Mouse (Mus musculus): Measurements from ENCODE around the gene Ccdc107. TPM values are rescaled to one million over a fixed set of nuclear protein-coding genes. Genes with fewer than 3 reads are reported as not detected.
"Not testable (repeated sequence)": the region's sequence is repeated elsewhere in the genome, so short reads cannot be mapped to it uniquely, and the experiment has no call there.

Ccdc107 gene
- polyA plus RNA-seq, 1 experiment, result 191 TPM

DNA sequence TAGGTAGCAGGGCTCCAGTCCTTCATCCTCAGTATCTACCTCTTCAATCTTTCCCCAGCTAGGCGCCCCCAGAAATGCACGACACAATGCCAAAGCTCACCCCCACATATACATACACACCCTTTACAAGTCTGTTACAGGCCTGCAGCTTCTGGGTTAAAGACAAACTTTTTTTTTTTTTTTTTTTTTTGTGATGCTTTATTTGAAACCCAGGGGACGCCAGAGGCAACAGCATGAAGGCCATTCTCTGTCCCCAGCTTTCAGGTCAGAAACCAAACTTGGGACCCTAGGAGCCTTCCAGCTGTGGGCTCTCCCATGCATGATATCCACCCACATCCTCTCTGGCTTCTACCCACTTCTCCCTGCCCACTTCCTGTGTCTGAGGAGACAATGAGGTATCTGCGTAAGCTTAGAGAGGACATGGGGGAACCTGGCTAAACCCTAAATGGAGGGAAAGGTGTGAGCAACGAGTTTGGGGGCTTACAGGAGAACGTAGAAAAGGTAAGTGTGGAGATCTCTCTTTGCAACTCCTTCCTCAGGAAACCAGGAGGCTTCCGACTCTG, 10.7 kb upstream of the Ccdc107 start:
- DNase-seq, result no peak
- H3K4me3 ChIP-seq (replicated peaks; ENCODE audit: extremely low read depth, low read depth, low read length), result peak overlapping the region; percentile 4
- WGBS, result 57% methylated on average over 7 of the region's 7 CpGs
- TF ChIP-seq CTCF (IDR thresholded peaks at IDR 0.05; ENCODE audit: insufficient read depth, low read length), result no peak
- TF ChIP-seq POLR2A (IDR thresholded peaks at IDR 0.05; ENCODE audit: borderline replicate concordance, extremely low read depth, low read depth, low read length), result no peak
- peaks cover 6% of the 10 kb centered on the region; the same call in 1 of the 2 replicates for H3K4me1 ChIP-seq (ENCODE audit: control insufficient read depth, insufficient read depth, low read length)

DNA sequence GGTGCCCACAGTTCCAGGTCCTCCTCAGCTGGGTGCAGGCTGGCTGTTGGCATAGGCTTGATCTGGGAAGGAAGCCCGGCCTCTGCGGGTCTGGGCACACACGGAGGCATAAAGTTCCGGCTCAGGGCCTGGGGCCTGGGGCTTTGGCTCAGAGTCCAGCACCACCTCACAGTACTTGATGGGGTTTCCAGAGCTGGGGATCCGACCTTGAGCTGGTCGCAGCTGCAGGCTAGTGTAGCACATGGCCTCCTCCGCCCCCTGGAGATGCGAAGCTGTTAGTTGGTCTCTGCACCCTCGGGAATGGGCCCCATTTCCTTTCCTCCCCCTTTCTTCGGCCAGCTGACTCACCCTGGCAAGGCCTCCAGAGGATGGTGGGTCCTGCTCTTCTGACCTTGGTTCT, 10.1 kb upstream of the Ccdc107 start:
- WGBS, result 39% methylated on average over 10 of the region's 10 CpGs
- no peak for DNase-seq
- Histone ChIP-seq H3K4me3 (replicated peaks; ENCODE audit: extremely low read depth, low read depth, low read length) (no peak overlapping the region), H3K4me1 (ENCODE audit: control insufficient read depth, insufficient read depth, low read length) (peaks cover 6% of the 10 kb centered on the region; the same call in 1 of the 2 replicates)
- TF ChIP-seq POLR2A (IDR thresholded peaks at IDR 0.05; ENCODE audit: borderline replicate concordance, extremely low read depth, low read depth, low read length) (no peak), CTCF (IDR thresholded peaks at IDR 0.05; ENCODE audit: insufficient read depth, low read length) (no peak)

DNA sequence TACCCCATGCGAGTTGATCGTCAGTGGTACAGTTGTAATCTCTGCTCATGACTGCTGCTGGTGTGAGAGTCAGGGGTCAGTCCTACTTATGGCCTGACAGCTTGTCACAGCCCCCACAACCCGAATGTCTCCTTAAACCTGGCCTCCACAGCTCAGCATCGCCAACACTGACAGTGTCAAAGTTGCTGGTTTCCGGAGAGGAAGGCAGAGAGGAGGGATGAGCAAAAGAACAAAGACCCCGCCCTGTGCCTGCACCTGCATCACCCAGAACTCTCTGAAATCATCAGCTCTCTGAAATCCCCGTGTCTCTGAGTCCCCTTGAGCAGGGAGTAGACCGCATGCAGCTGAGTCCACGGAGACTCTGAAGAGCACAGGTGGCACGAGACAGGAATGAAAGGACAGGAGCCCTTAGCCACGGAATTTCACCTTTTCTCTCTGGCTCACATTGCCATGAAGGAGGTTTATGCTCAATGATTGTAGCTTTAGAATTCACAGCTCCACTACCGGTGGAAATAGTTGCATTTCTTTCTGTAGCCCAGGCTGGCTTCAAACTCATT, 9.1 kb upstream of the Ccdc107 start, which contains the start of gene Sit1:
Gene Sit1 (minus strand): TSS at position 200 of the 557 bp plus-strand sequence.
- no peak within 1 kb of the TSS for H3K4me3 ChIP-seq (replicated peaks; ENCODE audit: extremely low read depth, low read depth, low read length)
- no peak for DNase-seq

DNA sequence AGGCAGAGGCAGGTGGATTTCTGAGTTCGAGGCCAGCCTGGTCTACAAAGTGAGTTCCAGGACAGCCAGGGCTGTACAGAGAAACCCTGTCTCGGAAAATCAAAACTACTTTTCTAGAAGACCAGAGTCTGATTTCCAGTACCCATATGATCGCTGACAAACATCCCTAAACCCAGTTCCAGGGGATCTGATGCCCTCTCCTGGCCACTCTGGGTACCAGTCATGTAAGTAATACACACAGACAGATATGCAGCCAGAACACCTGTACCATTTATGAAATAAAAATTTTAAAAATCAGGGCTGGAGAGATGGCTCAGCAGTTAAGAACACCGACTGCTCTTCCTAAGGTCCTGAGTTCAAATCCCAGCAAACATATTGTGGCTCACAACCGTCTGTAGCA, 7.0 kb upstream of the Ccdc107 start:
- not testable (repeated sequence) for H3K4me3 ChIP-seq (replicated peaks; ENCODE audit: extremely low read depth, low read depth, low read length); DNase-seq; H3K4me1 ChIP-seq (ENCODE audit: control insufficient read depth, insufficient read depth, low read length)
- WGBS, result 84% methylated on average over 5 of the region's 5 CpGs

More for the DNA sequence above, 9.1 kb upstream of the Ccdc107 start, which contains the start of gene Sit1:
- H3K4me1 ChIP-seq (ENCODE audit: control insufficient read depth, insufficient read depth, low read length), result peaks cover 3% of the 10 kb centered on the region; the same call in 1 of the 2 replicates
- 57% methylated on average over 12 of the region's 12 CpGs for WGBS
- TF ChIP-seq CTCF (IDR thresholded peaks at IDR 0.05; ENCODE audit: insufficient read depth, low read length) (no peak), POLR2A (IDR thresholded peaks at IDR 0.05; ENCODE audit: borderline replicate concordance, extremely low read depth, low read depth, low read length) (no peak)

- Histone ChIP-seq H3K4me1 (ENCODE audit: control insufficient read depth, insufficient read depth, low read length) (peaks cover 5% of the 10 kb centered on the region; the same call in 1 of the 2 replicates), H3K4me3 (replicated peaks; ENCODE audit: extremely low read depth, low read depth, low read length) (no peak overlapping the region)
- no peak for DNase-seq
- 95% methylated on average over 3 of the region's 3 CpGs for WGBS
- TF ChIP-seq POLR2A (IDR thresholded peaks at IDR 0.05; ENCODE audit: borderline replicate concordance, extremely low read depth, low read depth, low read length) (no peak), CTCF (IDR thresholded peaks at IDR 0.05; ENCODE audit: insufficient read depth, low read length) (no peak)
Measured at GRCm38 (mm10) chr4:43489611-43490010, 3.1 kb upstream of the Ccdc107 start.

GRCm38 (mm10) chr4:43490801-43491200, 1.9 kb upstream of the Ccdc107 start:
- peak; percentile 44 for DNase-seq
- WGBS, result 63% methylated on average over 5 of the region's 5 CpGs
- Histone ChIP-seq H3K4me1 (ENCODE audit: control insufficient read depth, insufficient read depth, low read length) (peaks cover 5% of the 10 kb centered on the region; the same call in 1 of the 2 replicates), H3K4me3 (replicated peaks; ENCODE audit: extremely low read depth, low read depth, low read length) (no peak overlapping the region)
- TF ChIP-seq POLR2A (IDR thresholded peaks at IDR 0.05; ENCODE audit: borderline replicate concordance, extremely low read depth, low read depth, low read length) (no peak), CTCF (IDR thresholded peaks at IDR 0.05; ENCODE audit: insufficient read depth, low read length) (no peak)

DNA sequence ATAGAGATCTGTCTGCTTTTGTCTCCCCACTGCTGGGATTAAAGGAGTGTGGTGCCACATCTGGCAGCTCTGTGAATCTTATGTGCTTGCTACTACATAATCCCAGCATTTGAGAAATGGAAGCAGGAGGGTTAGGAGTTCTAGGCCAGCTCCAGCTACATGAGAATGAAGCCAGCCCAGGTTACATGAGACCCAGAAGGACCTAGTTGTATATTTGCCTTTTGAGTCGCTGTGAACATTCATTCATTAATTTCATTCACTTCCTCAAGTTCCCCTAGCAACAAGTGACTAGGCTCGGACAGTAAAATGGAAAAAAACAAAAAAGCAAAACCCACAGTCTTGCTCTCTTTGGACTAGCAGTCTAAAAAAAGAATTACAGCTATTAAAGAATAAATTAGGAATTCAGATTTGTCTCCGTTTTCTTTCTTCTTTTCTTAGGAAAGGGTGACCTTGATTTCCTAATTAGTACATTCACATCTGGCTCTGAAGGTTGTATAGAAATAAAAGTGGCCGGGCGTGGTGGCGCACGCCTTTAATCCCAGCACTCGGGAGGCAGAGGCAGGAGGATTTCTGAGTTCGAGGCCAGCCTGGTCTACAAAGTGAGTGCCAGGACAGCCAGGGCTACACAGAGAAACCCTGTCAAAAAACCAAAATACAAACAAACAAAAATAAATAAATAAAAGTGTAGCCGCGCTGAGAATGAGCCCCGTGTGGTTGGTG, 439 bp upstream of the Ccdc107 start:
- H3K4me1 ChIP-seq (ENCODE audit: control insufficient read depth, insufficient read depth, low read length), result peaks cover 5% of the 10 kb centered on the region; the same call in 1 of the 2 replicates
- DNase-seq, result no peak
- peak overlapping the region; percentile 42 for H3K4me3 ChIP-seq (replicated peaks; ENCODE audit: extremely low read depth, low read depth, low read length)
- TF ChIP-seq POLR2A (IDR thresholded peaks at IDR 0.05; ENCODE audit: borderline replicate concordance, extremely low read depth, low read depth, low read length) (no peak), CTCF (IDR thresholded peaks at IDR 0.05; ENCODE audit: insufficient read depth, low read length) (no peak)
- WGBS, result 33% methylated on average over 12 of the region's 12 CpGs

GRCm38 (mm10) chr4:43493186-43493845, 616 bp downstream of the Ccdc107 start:
- DNase-seq, result peak; percentile 97
- H3K4me1 ChIP-seq (ENCODE audit: control insufficient read depth, insufficient read depth, low read length), result peaks cover 5% of the 10 kb centered on the region; the same call in 1 of the 2 replicates
- H3K4me3 ChIP-seq (replicated peaks; ENCODE audit: extremely low read depth, low read depth, low read length), result peak overlapping the region; percentile 93
- under 1% methylated on average over 47 of the region's 47 CpGs for WGBS
- no peak for TF ChIP-seq CTCF (IDR thresholded peaks at IDR 0.05; ENCODE audit: insufficient read depth, low read length)
- TF ChIP-seq POLR2A (IDR thresholded peaks at IDR 0.05; ENCODE audit: borderline replicate concordance, extremely low read depth, low read depth, low read length), result peak; percentile 90

DNA sequence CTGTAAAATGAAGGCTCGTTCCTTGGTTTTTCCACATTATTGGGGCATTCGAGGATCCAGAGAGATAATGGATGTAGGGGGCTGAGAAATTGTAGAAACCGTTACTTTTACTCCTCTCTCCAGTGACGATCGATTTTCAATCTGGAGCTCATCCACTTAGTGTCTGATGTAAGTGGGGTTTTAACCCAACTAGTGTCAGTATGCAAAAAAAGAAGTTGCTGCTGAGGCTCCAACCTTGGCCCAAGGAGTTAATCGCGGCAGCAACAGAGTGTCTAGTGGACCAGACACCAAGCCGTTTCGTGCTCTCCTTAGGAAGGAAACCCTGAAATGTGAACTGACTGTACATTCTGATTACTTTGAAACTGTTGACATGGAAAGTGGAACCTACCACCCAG, 1.1 kb downstream of the Ccdc107 start:
- DNase-seq, result no peak
- peaks cover 5% of the 10 kb centered on the region; the same call in 1 of the 2 replicates for H3K4me1 ChIP-seq (ENCODE audit: control insufficient read depth, insufficient read depth, low read length)
- 1% methylated on average over 9 of the region's 9 CpGs for WGBS
- peak overlapping the region; percentile 93 for H3K4me3 ChIP-seq (replicated peaks; ENCODE audit: extremely low read depth, low read depth, low read length)
- no peak for TF ChIP-seq POLR2A (IDR thresholded peaks at IDR 0.05; ENCODE audit: borderline replicate concordance, extremely low read depth, low read depth, low read length)
- no peak for TF ChIP-seq CTCF (IDR thresholded peaks at IDR 0.05; ENCODE audit: insufficient read depth, low read length)

Measured in lung, adult 2 months (tissue).